Mouse (Mus musculus) midbrain, postnatal 0 days (tissue): Measurements from ENCODE around the gene Nav2. TPM values are rescaled to one million over a fixed set of nuclear protein-coding genes. Genes with fewer than 3 reads are reported as not detected.

Experiments used
- ATAC-seq: fragments of 200-750 bp; cut with Nextera tagmentation; 2 replicates; pipeline ENCODE4 v1.8.0; 2017; ENCODE audit warnings: moderate number of reproducible peaks, mild to moderate bottlenecking, moderate TSS enrichment, moderate library complexity; ENCODE audit not compliant: low FRiP score
- DNase-seq: peaks from one replicate; pipeline ENCODE4 v3.0.0-alpha.2; 2015; ENCODE audit warnings: low spot score
- H3K27ac ChIP-seq: fragments of 300-500 bp; sonication (generic); 2 replicates; pipeline ENCODE4 v1.5.1; 2014; ENCODE audit warnings: low read depth, mild to moderate bottlenecking, low read length, mixed read lengths
- H3K27me3 ChIP-seq: fragments of 300-500 bp; sonication (generic); 2 replicates; pipeline ENCODE4 v1.6.1; 2014; ENCODE audit warnings: low read length, control low read depth, mixed read lengths; ENCODE audit not compliant: insufficient read depth
- H3K36me3 ChIP-seq: fragments of 300-500 bp; sonication (generic); 2 replicates; pipeline ENCODE4 v1.6.1; 2014; ENCODE audit warnings: low read length, control low read depth, mixed read lengths; ENCODE audit not compliant: insufficient read depth
- H3K4me1 ChIP-seq: fragments of 300-500 bp; sonication (generic); 2 replicates; pipeline ENCODE4 v1.6.1; 2014; ENCODE audit warnings: mild to moderate bottlenecking, control low read depth, antibody characterized with exemption, low read length, mixed read lengths; ENCODE audit not compliant: insufficient read depth
- H3K4me2 ChIP-seq: fragments of 300-500 bp; sonication (generic); 2 replicates; pipeline ENCODE4 v1.6.1; 2014; ENCODE audit warnings: low read depth, mild to moderate bottlenecking, low read length, mixed read lengths; ENCODE audit not compliant: poor library complexity, severe bottlenecking
- H3K4me3 ChIP-seq: fragments of 300-500 bp; sonication (generic); 2 replicates; pipeline ENCODE4 v1.5.1; 2014; ENCODE audit warnings: low read depth, mild to moderate bottlenecking, low read length, moderate library complexity
- H3K9ac ChIP-seq: fragments of 300-500 bp; sonication (generic); replicated peaks from 2 replicates; pipeline ENCODE4 v1.6.1; 2014; ENCODE audit warnings: mild to moderate bottlenecking, low read length, moderate library complexity, mixed read lengths; ENCODE audit not compliant: poor library complexity, severe bottlenecking
- H3K9me3 ChIP-seq: fragments of 300-500 bp; sonication (generic); 2 replicates; pipeline ENCODE4 v1.6.1; 2016; ENCODE audit warnings: low read length, control low read depth
- CTCF ChIP-seq: IDR thresholded peaks from 2 replicates; pipeline ENCODE4 v1.5.1; 2016; ENCODE audit warnings: antibody characterized with exemption, mild to moderate bottlenecking
- WGBS: fragments of 180-500 bp; shearing (Covaris S2); extraction: QIAGEN DNeasy Blood & Tissue Kit; methylation state at CpG from one replicate; pipeline ENCODE4 v1.1.7; 2014; 5-methylcytosine and 5-hydroxymethylcytosine counted together
- polyA plus RNA-seq: library from polyadenylated mRNA; unstranded; fragments of >200 nt; fragmentation: Nextera tagmentation; extraction: Ambion mirVana; gene quantifications from 2 replicates; pipeline ENCODE4 v1.2.1, GENCODE M21; 2015
- total RNA-seq: library from RNA; depleted of rRNA; stranded (reverse); fragments of >200 nt; gene quantifications from 2 replicates; pipeline ENCODE4 v1.2.3, GENCODE M21; 2014

Nav2 gene
- total and polyA plus RNA-seq, 2 experiments from 2014 or later = 18.3 to 53.8 TPM

GRCm38 (mm10) chr7:49407688-49408087, 499.2 kb downstream of the Nav2 start:
- H3K9me3 ChIP-seq = no peaks in the 10 kb centered on the region
- H3K4me2 ChIP-seq = no peak overlapping the region
- DNase-seq = no peak
- no peaks in the 10 kb centered on the region for H3K27me3 ChIP-seq
- 0 out of 2 replicates have a peak, but pooled peaks cover 4% of the 10 kb centered on the region for H3K36me3 ChIP-seq
- ATAC-seq = no peak
- 78% methylated on average over 9 of the region's 9 CpGs for WGBS
- no peak overlapping the region for H3K27ac ChIP-seq
- H3K4me3 ChIP-seq = no peak overlapping the region
- no peak overlapping the region for H3K9ac ChIP-seq
- peaks cover 6% of the 10 kb centered on the region; the same call in 1 of the 2 replicates for H3K4me1 ChIP-seq
- no peak for TF ChIP-seq CTCF

- peaks cover 6% of the 10 kb centered on the region; the same call in 1 of the 2 replicates for H3K4me1 ChIP-seq
- no peak for DNase-seq
- 0 out of 2 replicates have a peak, but pooled peaks cover 4% of the 10 kb centered on the region for H3K36me3 ChIP-seq
- no peak overlapping the region for H3K9ac ChIP-seq
- WGBS = 86% methylated on average over 7 of the region's 7 CpGs
- H3K4me3 ChIP-seq = no peak overlapping the region
- TF ChIP-seq CTCF = no peak
- H3K27me3 ChIP-seq = no peaks in the 10 kb centered on the region
- no peaks in the 10 kb centered on the region for H3K9me3 ChIP-seq
- H3K27ac ChIP-seq = no peak overlapping the region
- no peak overlapping the region for H3K4me2 ChIP-seq
- ATAC-seq = no peak
Measured at GRCm38 (mm10) chr7:49408625-49409024, 500.1 kb downstream of the Nav2 start.

DNA sequence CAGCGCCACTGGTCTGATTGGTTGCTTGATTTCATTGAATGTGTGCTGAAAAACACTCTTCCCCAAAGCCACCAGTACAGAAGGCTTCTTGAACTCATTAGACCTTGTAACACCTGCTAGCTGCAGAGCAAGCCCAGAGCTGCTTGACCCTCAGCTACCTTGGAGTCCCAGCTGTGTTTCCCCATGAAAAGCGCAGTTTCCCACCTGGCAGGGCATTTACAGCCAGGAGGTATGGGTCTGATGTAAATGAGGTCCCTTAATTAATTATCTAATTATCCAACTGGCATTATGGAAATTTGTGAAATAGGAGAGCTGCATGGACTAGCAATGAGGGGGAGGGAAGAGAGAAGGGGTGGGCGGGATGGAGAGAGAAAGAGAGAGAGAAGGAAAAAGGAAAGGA, 500.7 kb downstream of the Nav2 start:
- Histone ChIP-seq H3K36me3 (0 out of 2 replicates have a peak, but pooled peaks cover 4% of the 10 kb centered on the region), H3K4me2 (no peak overlapping the region), H3K27ac (no peak overlapping the region), H3K9ac (no peak overlapping the region), H3K4me1 (peaks cover 6% of the 10 kb centered on the region; the same call in 1 of the 2 replicates), H3K4me3 (no peak overlapping the region), H3K27me3 (no peaks in the 10 kb centered on the region), H3K9me3 (no peaks in the 10 kb centered on the region)
- DNase-seq (no peak), ATAC-seq (no peak)
- no peak for TF ChIP-seq CTCF
- 78% methylated on average over 3 of the region's 3 CpGs for WGBS

DNA sequence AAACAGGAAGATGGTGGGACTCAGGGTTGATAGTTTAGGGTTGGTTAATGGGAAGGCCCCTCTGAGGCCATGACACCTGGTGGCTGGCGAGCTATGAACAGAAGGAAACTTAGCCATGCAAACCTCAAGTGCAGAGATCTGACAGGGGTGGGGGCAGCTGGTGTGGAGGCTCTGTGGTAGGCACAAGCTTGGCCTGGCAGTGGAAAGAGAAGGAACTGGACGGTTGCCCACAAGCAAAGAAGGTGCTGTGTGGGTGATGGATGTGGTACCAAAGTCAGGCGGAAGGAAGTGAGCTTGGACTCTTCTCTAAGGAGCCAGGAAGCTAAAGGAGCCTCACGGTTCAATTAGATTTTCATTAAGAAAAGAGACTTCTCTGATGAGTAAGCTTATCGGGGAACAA, 501.7 kb downstream of the Nav2 start:
- H3K27ac ChIP-seq = no peak overlapping the region
- no peak overlapping the region for H3K4me2 ChIP-seq
- WGBS = 88% methylated on average over 5 of the region's 5 CpGs
- H3K4me1 ChIP-seq = peaks cover 6% of the 10 kb centered on the region; the same call in 1 of the 2 replicates
- H3K36me3 ChIP-seq = 0 out of 2 replicates have a peak, but pooled peaks cover 4% of the 10 kb centered on the region
- no peak overlapping the region for H3K9ac ChIP-seq
- H3K4me3 ChIP-seq = no peak overlapping the region
- TF ChIP-seq CTCF = no peak
- ATAC-seq (no peak), DNase-seq (no peak)
- no peaks in the 10 kb centered on the region for H3K9me3 ChIP-seq
- H3K27me3 ChIP-seq = no peaks in the 10 kb centered on the region

DNA sequence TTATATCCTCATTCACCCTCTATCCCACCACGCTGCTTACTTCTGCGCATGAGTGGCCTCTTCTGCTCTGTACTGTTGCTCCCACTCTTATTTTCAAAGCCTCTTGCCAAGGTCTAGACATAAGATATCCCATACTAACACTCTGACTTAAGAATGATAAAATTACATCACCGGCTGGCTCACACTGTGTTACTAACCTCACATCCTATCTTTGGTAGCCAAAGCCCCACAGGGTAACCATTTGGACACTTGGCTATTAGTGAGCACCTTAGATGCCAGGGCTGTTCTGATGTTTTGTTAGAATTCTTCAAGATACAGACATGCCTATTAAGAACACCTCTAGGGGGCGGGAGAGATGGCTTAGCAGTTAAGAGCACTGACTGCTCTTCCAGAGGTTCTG, 502.4 kb downstream of the Nav2 start:
- no peak for ATAC-seq
- WGBS = 94% methylated on average over 4 of the region's 4 CpGs

GRCm38 (mm10) chr7:49411803-49412202, 503.3 kb downstream of the Nav2 start:
- H3K9me3 ChIP-seq = no peaks in the 10 kb centered on the region
- 93% methylated on average over 9 of the region's 9 CpGs for WGBS
- DNase-seq (no peak), ATAC-seq (no peak)
- H3K36me3 ChIP-seq = 0 out of 2 replicates have a peak, but pooled peaks cover 8% of the 10 kb centered on the region
- no peak overlapping the region for H3K9ac ChIP-seq
- no peak overlapping the region for H3K4me3 ChIP-seq
- no peak overlapping the region for H3K4me2 ChIP-seq
- no peak overlapping the region for H3K27ac ChIP-seq
- H3K4me1 ChIP-seq = peaks cover 6% of the 10 kb centered on the region; the same call in 1 of the 2 replicates
- TF ChIP-seq CTCF = no peak
- H3K27me3 ChIP-seq = no peaks in the 10 kb centered on the region

More for the DNA sequence above, 502.4 kb downstream of the Nav2 start:
- H3K9me3 ChIP-seq = no peaks in the 10 kb centered on the region
- TF ChIP-seq CTCF = no peak
- no peak overlapping the region for H3K4me2 ChIP-seq
- no peaks in the 10 kb centered on the region for H3K27me3 ChIP-seq
- 0 out of 2 replicates have a peak, but pooled peaks cover 4% of the 10 kb centered on the region for H3K36me3 ChIP-seq
- H3K4me1 ChIP-seq = peaks cover 6% of the 10 kb centered on the region; the same call in 1 of the 2 replicates
- H3K9ac ChIP-seq = no peak overlapping the region
- DNase-seq = no peak
- H3K4me3 ChIP-seq = no peak overlapping the region
- H3K27ac ChIP-seq = no peak overlapping the region
